Mouse (Mus musculus) neural tube, embryonic 14.5 days (tissue): ENCODE data around the gene Klrb1c. TPM values are rescaled to one million over a fixed set of nuclear protein-coding genes. Genes with fewer than 3 reads are reported as not detected.
A peak's percentile ranks its signal among the peaks of the same experiment; 100 is the strongest.

Experiments
- ATAC-seq: fragments of 200-750 bp; cut with Nextera tagmentation; 2 replicates; pipeline ENCODE4 v1.8.0; 2017; ENCODE audit warnings: low read depth, mild to moderate bottlenecking, moderate TSS enrichment, moderate library complexity
- H3K27ac ChIP-seq: fragments of 300-500 bp; sonication (generic); 2 replicates; pipeline ENCODE4 v1.5.1; 2014; ENCODE audit warnings: low read depth, mild to moderate bottlenecking, control low read depth, low read length, moderate library complexity, mixed read lengths
- H3K27me3 ChIP-seq: fragments of 300-500 bp; sonication (generic); 2 replicates; pipeline ENCODE4 v1.6.1; 2014; ENCODE audit warnings: low read length; ENCODE audit not compliant: control insufficient read depth, insufficient read depth
- H3K36me3 ChIP-seq: fragments of 300-500 bp; sonication (generic); 2 replicates; pipeline ENCODE4 v1.6.1; 2014; ENCODE audit warnings: low read length, mixed read lengths; ENCODE audit not compliant: control insufficient read depth, insufficient read depth
- H3K4me1 ChIP-seq: fragments of 300-500 bp; sonication (generic); 2 replicates; pipeline ENCODE4 v1.6.1; 2014; ENCODE audit warnings: low read length; ENCODE audit not compliant: control insufficient read depth, insufficient read depth
- H3K4me2 ChIP-seq: fragments of 300-500 bp; sonication (generic); 2 replicates; pipeline ENCODE4 v1.6.1; 2014; ENCODE audit warnings: mild to moderate bottlenecking, low read depth, low read length, control low read depth
- H3K4me3 ChIP-seq: fragments of 300-500 bp; sonication (generic); 2 replicates; pipeline ENCODE4 v1.5.1; 2014; ENCODE audit warnings: low read depth, low read length, control low read depth, mixed read lengths
- H3K9ac ChIP-seq: fragments of 300-500 bp; sonication (generic); replicated peaks from 2 replicates; pipeline ENCODE4 v1.6.1; 2014; ENCODE audit warnings: low read depth, mild to moderate bottlenecking, control low read depth, low read length, mixed read lengths
- H3K9me3 ChIP-seq: fragments of 300-500 bp; sonication (generic); 2 replicates; pipeline ENCODE4 v1.6.1; 2016; ENCODE audit warnings: low read length; ENCODE audit not compliant: control insufficient read depth
- WGBS: fragments of 180-500 bp; shearing (Covaris S2); extraction: QIAGEN DNeasy Blood & Tissue Kit; methylation state at CpG from one replicate; pipeline ENCODE4 v1.1.7; 2014; 5-methylcytosine and 5-hydroxymethylcytosine counted together
- polyA plus RNA-seq: library from polyadenylated mRNA; unstranded; fragments of >200 nt; fragmentation: Nextera tagmentation; extraction: Ambion mirVana; gene quantifications from 2 replicates; pipeline ENCODE4 v1.2.1, GENCODE M21; 2014

The Klrb1c gene
- not detected in 2 replicates for polyA plus RNA-seq

- H3K27ac ChIP-seq: no peak within 1 kb of the TSS
- 86% methylated on average over 2 of the region's 2 CpGs for WGBS
- H3K9me3 ChIP-seq: no peaks in the 10 kb centered on the region
- H3K36me3 ChIP-seq: no peaks in the 10 kb centered on the region
- H3K4me1 ChIP-seq: no peaks in the 10 kb centered on the region
- ATAC-seq: no peak
- no peak within 1 kb of the TSS for H3K4me2 ChIP-seq
- no peak within 1 kb of the TSS for H3K4me3 ChIP-seq
- no peaks in the 10 kb centered on the region for H3K27me3 ChIP-seq
- H3K9ac ChIP-seq: no peak within 1 kb of the TSS
These were observed at the start of gene Klrb1c for GRCm38 (mm10) chr6:128789115-128789514. Klrb1c (minus strand) TSS chr6:128789215.

- no peaks in the 10 kb centered on the region for H3K4me1 ChIP-seq
- ATAC-seq: peak; percentile 28
- H3K27me3 ChIP-seq: no peaks in the 10 kb centered on the region
- no peaks in the 10 kb centered on the region for H3K36me3 ChIP-seq
- peak overlapping the region; percentile 70 for H3K27ac ChIP-seq
- H3K4me2 ChIP-seq: peak overlapping the region; percentile 47
- peak overlapping the region; percentile 55 for H3K4me3 ChIP-seq
- H3K9ac ChIP-seq: peak overlapping the region; percentile 33
- no peaks in the 10 kb centered on the region for H3K9me3 ChIP-seq
- WGBS: 2% methylated on average over 14 of the region's 14 CpGs
These were observed 48.7 kb upstream of the Klrb1c start for GRCm38 (mm10) chr6:128837454-128838341.

GRCm38 (mm10) chr6:128836955-128837334 is 47.9 kb upstream of the Klrb1c start:
- Histone ChIP-seq H3K36me3 (no peaks in the 10 kb centered on the region), H3K27me3 (no peaks in the 10 kb centered on the region), H3K9me3 (no peaks in the 10 kb centered on the region), H3K4me2 (peak overlapping the region; percentile 47; the same call in 1 of the 2 replicates), H3K4me3 (peak overlapping the region; percentile 55), H3K27ac (peak overlapping the region; percentile 70; the same call in 1 of the 2 replicates), H3K4me1 (no peaks in the 10 kb centered on the region), H3K9ac (0 out of 2 replicates have a peak overlapping the region, but pooled peaks have one; percentile 9)
- WGBS: 86% methylated on average over 6 of the region's 6 CpGs
- ATAC-seq: no peak

DNA sequence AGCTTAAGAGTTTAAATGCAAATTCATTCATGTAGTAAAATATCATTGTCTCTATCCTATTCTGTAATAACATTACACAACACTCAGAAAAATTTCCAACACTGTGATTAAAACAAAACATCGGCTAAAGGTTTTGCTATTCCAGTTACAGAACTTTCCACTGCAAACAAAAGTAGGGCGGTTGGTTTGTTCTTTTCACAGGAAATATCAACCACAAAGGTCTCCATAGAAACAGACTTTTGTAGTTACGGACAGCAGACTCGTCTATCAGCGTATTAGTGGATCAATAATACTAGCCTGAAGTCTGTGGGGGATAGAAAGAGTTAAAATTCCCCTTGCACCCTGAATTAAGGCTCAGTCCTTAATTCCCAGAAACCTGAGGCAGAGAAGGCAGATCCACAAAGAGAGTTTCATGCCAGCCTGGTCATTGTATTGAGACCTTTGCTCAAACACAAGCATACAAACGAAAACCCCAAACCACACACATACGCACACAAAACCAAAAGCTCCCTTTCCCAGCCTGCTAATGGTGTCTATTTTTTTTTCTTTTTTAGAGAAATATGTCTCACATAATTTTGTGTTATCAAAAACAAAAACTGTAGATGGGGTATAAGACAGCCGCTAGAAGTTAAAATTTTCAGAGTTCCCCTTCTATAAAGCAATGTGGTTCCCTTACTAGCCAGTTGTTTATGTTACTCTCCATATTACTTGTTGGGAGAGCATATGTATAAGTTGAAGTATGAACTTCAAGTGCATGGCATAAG is 47.4 kb upstream of the Klrb1c start:
- H3K4me1 ChIP-seq: no peaks in the 10 kb centered on the region
- no peaks in the 10 kb centered on the region for H3K36me3 ChIP-seq
- H3K27ac ChIP-seq: no peak overlapping the region
- ATAC-seq: no peak
- no peak overlapping the region for H3K4me2 ChIP-seq
- H3K9me3 ChIP-seq: no peaks in the 10 kb centered on the region
- H3K9ac ChIP-seq: no peak overlapping the region
- no peak overlapping the region for H3K4me3 ChIP-seq
- 83% methylated on average over 8 of the region's 8 CpGs for WGBS
- H3K27me3 ChIP-seq: no peaks in the 10 kb centered on the region

DNA sequence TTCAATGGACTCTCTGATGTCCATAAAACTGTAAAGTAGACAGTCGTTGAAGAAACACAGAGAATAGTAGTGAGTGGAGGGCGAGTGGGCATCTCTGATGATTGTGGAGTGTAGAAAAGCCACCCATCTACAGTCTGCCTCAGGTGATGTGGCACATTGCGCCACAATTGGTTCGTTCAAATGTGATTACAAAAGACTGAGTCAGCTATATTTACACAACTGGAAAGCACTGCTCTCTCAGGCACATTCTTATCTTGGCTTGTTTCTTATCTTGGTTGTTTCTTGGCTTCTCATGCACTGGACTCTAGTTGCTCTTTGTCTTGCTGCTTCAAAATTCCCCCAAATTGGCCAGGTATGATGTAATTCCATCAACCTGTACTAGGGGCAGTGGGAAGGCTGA is 46.6 kb upstream of the Klrb1c start:
- Histone ChIP-seq H3K36me3 (no peaks in the 10 kb centered on the region), H3K4me3 (no peak overlapping the region), H3K27ac (no peak overlapping the region), H3K9ac (no peak overlapping the region), H3K9me3 (no peaks in the 10 kb centered on the region), H3K27me3 (no peaks in the 10 kb centered on the region), H3K4me2 (no peak overlapping the region), H3K4me1 (no peaks in the 10 kb centered on the region)
- WGBS: 91% methylated on average over 4 of the region's 4 CpGs
- no peak for ATAC-seq

DNA sequence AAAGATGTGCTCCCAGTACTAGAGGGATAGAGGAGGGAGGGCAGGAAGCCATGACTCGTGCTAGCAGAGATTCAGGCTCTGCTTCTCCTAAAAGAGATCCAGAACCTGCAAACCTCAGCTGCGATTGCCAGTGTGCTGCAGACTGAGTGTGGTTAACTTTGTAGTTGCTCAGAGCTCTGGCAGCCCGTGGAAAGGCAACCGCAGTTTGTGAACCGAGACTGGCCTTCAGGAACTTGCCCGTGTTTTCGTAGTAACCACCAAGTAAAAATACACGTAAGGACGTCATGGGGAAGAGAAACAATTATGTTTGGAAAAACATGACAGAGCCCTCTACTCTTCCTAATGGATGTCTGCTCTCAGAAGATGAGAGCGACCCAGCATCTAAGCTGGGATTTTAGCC is 44.0 kb upstream of the Klrb1c start:
- ATAC-seq: no peak

DNA sequence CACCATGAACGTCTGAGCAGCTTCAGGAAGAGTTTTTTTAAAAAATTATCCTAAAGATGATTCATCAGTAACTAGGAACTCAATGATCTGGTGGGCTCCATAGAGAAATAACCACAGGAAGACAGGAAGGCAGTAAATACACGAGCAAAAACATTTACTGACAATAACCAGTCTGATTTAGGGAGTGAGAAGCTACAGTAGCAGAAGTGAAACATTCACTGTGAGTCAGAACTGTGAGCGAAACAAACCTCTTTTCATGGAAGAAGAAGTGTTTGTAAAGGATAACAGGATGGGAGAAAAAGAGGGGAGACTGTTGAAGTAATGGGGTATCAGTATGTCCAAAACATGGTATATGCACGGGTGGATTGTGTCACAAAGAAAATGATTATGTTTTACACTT is 40.8 kb upstream of the Klrb1c start:
- Histone ChIP-seq H3K4me2 (no peak overlapping the region), H3K9ac (no peak overlapping the region), H3K4me1 (no peaks in the 10 kb centered on the region), H3K27me3 (no peaks in the 10 kb centered on the region), H3K36me3 (no peaks in the 10 kb centered on the region), H3K27ac (no peak overlapping the region), H3K4me3 (no peak overlapping the region), H3K9me3 (no peaks in the 10 kb centered on the region)
- 68% methylated on average over 4 of the region's 4 CpGs for WGBS
- ATAC-seq: no peak

More for the DNA sequence above, 44.0 kb upstream of the Klrb1c start:
- H3K4me2 ChIP-seq: no peak overlapping the region
- WGBS: 81% methylated on average over 10 of the region's 10 CpGs
- no peaks in the 10 kb centered on the region for H3K36me3 ChIP-seq
- no peaks in the 10 kb centered on the region for H3K4me1 ChIP-seq
- no peaks in the 10 kb centered on the region for H3K9me3 ChIP-seq
- H3K27ac ChIP-seq: no peak overlapping the region
- no peaks in the 10 kb centered on the region for H3K27me3 ChIP-seq
- no peak overlapping the region for H3K9ac ChIP-seq
- no peak overlapping the region for H3K4me3 ChIP-seq

- no peak overlapping the region for H3K4me3 ChIP-seq
- H3K27me3 ChIP-seq: no peaks in the 10 kb centered on the region
- no peak overlapping the region for H3K4me2 ChIP-seq
- ATAC-seq: no peak
- 90% methylated on average over 3 of the region's 3 CpGs for WGBS
- no peaks in the 10 kb centered on the region for H3K9me3 ChIP-seq
- no peak overlapping the region for H3K9ac ChIP-seq
- no peaks in the 10 kb centered on the region for H3K4me1 ChIP-seq
- H3K27ac ChIP-seq: no peak overlapping the region
- H3K36me3 ChIP-seq: no peaks in the 10 kb centered on the region
These were observed 37.8 kb upstream of the Klrb1c start for GRCm38 (mm10) chr6:128826781-128827180.

DNA sequence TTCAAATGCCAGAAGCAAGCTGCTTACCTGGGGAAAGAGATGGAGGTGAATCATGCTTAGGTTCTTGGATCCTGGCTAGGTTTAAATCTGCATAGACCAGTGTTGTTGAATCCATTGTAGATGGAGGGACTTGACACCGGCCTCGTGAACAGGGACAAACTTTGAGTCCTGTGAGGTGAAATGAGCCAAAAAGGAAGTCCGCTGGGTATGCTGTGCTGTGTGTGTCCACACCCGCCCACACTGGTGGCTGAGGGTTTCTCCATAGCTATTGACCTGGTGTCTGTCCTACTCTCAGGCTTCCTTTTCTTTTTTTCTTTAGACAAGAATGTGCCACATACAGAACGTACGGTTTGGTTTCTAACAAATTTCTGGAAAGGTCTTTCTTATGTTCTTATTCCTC is 37.1 kb upstream of the Klrb1c start, which contains the start of the genes Gm44511 and Klrb1b:
Gene Gm44511 (minus strand): TSS at position 184 of the 400 bp plus-strand sequence.
Gene Klrb1b (minus strand): TSS at position 200 of the 400 bp plus-strand sequence.
- Histone ChIP-seq H3K27ac (no peak within 1 kb of the TSS), H3K9ac (no peak within 1 kb of the TSS), H3K36me3 (no peaks in the 10 kb centered on the region), H3K27me3 (no peaks in the 10 kb centered on the region), H3K4me2 (no peak within 1 kb of the TSS), H3K4me1 (no peaks in the 10 kb centered on the region), H3K4me3 (no peak within 1 kb of the TSS), H3K9me3 (no peaks in the 10 kb centered on the region)
- 90% methylated on average over 6 of the region's 6 CpGs for WGBS
- no peak for ATAC-seq
